Mouse (Mus musculus): ENCODE data around the gene Kat5. TPM values are rescaled to one million over a fixed set of nuclear protein-coding genes. Genes with fewer than 3 reads are reported as not detected.
A peak's percentile ranks its signal among the peaks of the same experiment; 100 is the strongest.

Kat5 gene
- polyA plus RNA-seq, 1 experiment from 2014 or later, result 82.3 TPM

GRCm38 (mm10) chr19:5589159-5589558 is 20.9 kb downstream of the Kat5 start:
- WGBS, result 74% methylated on average over 9 of the region's 9 CpGs
- no peaks in the 10 kb centered on the region for H3K27me3 ChIP-seq (replicated peaks)
- ATAC-seq (replicated peaks), result no peak
- no peak overlapping the region for H3K9ac ChIP-seq
- no peaks in the 10 kb centered on the region for H3K9me3 ChIP-seq
- H3K36me3 ChIP-seq (replicated peaks), result no peaks in the 10 kb centered on the region
- no peaks in the 10 kb centered on the region for H3K4me1 ChIP-seq
- no peak overlapping the region for H3K4me3 ChIP-seq
- no peak overlapping the region for H3K4me2 ChIP-seq
- H3K27ac ChIP-seq, result no peak overlapping the region

DNA sequence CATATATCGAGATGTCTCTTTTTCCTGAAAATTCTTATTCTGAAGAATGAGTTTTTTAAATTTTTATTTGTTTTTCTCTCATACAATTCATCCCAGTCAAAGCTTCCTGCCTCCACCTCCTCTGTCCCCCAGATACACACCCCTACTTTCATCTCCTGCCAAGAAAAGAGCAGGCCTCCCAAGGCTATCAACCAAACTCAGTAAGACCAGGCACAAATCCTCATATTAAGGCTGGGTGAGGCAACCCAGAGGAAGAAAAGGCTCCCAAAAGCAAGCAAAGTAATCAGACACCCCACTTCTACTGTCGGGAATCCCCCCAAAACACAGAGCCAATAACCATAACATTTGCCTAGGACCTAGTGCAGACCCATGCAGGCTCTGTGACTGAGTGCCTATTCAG is 28.0 kb downstream of the Kat5 start:
- Histone ChIP-seq H3K27ac (no peak overlapping the region), H3K4me1 (no peaks in the 10 kb centered on the region), H3K4me2 (no peak overlapping the region), H3K36me3 (replicated peaks) (no peaks in the 10 kb centered on the region), H3K4me3 (no peak overlapping the region), H3K27me3 (replicated peaks) (no peaks in the 10 kb centered on the region), H3K9me3 (no peaks in the 10 kb centered on the region), H3K9ac (no peak overlapping the region)
- ATAC-seq (replicated peaks), result no peak
- WGBS, result 77% methylated on average over 2 of the region's 2 CpGs

- H3K9me3 ChIP-seq, result no peaks in the 10 kb centered on the region
- H3K36me3 ChIP-seq (replicated peaks), result no peaks in the 10 kb centered on the region
- no peak for ATAC-seq (replicated peaks)
- H3K4me3 ChIP-seq, result no peak overlapping the region
- H3K4me1 ChIP-seq, result no peaks in the 10 kb centered on the region
- H3K27ac ChIP-seq, result no peak overlapping the region
- 90% methylated on average over 6 of the region's 6 CpGs for WGBS
- H3K9ac ChIP-seq, result no peak overlapping the region
- no peaks in the 10 kb centered on the region for H3K27me3 ChIP-seq (replicated peaks)
- no peak overlapping the region for H3K4me2 ChIP-seq
These were observed 29.3 kb downstream of the Kat5 start for GRCm38 (mm10) chr19:5580776-5581175.

- H3K9me3 ChIP-seq, result no peaks in the 10 kb centered on the region
- H3K4me2 ChIP-seq, result no peak overlapping the region
- no peaks in the 10 kb centered on the region for H3K27me3 ChIP-seq (replicated peaks)
- no peaks in the 10 kb centered on the region for H3K36me3 ChIP-seq (replicated peaks)
- ATAC-seq (replicated peaks), result no peak
- 69% methylated on average over 4 of the region's 4 CpGs for WGBS
- no peak overlapping the region for H3K4me3 ChIP-seq
- H3K4me1 ChIP-seq, result no peaks in the 10 kb centered on the region
- no peak overlapping the region for H3K27ac ChIP-seq
- no peak overlapping the region for H3K9ac ChIP-seq
These were observed 30.1 kb downstream of the Kat5 start for GRCm38 (mm10) chr19:5579971-5580370.

- no peaks in the 10 kb centered on the region for H3K36me3 ChIP-seq (replicated peaks)
- no peak overlapping the region for H3K4me2 ChIP-seq
- no peak overlapping the region for H3K27ac ChIP-seq
- H3K9me3 ChIP-seq, result no peaks in the 10 kb centered on the region
- H3K4me3 ChIP-seq, result no peak overlapping the region
- H3K4me1 ChIP-seq, result no peaks in the 10 kb centered on the region
- H3K27me3 ChIP-seq (replicated peaks), result no peaks in the 10 kb centered on the region
- 97% methylated on average over 1 of the region's 1 CpGs for WGBS
- H3K9ac ChIP-seq, result no peak overlapping the region
- ATAC-seq (replicated peaks), result no peak
These were observed 34.7 kb downstream of the Kat5 start for GRCm38 (mm10) chr19:5575336-5575735.

DNA sequence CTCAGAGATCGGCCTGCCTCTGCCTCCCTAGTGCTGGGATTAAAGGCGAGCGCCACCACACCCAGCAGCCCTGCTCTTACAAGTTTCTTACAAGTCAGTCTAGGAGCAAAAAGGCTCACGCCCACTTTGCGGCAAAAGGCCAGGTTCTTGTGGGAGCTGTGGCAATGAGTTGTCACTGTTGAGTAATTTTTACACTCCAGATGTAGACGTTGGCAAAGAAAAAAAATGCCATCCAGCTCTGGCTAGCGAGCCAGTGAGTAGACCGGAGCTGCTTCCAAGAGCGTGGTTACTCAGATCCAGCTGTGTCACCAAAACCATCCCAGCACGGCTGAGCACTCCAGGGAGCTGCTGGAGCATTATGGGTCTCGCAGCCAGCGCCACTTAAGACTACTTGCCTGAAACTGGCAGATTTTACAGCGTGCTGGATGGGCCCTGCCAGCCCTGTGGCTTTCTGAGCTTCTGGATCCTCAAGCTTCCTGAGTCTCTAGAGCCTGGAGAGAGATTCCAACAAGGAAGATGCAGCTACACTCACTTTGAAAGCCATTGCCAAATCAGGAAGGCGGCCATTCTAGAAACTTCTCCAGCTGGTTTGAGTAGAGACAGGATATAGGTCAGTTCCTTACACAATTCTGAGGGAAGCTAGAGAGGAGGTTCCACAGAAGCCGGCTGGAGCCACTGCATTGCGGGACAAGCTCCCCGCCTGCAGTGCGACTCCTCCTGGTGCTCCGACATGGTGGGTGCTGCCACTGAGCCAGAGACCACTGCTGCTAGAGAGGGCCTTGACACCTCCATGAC is 37.5 kb downstream of the Kat5 start:
- no peak overlapping the region for H3K9ac ChIP-seq
- peaks cover 10% of the 10 kb centered on the region for H3K4me1 ChIP-seq
- ATAC-seq (replicated peaks), result no peak
- no peak overlapping the region for H3K4me3 ChIP-seq
- WGBS, result 82% methylated on average over 19 of the region's 19 CpGs
- no peak overlapping the region for H3K27ac ChIP-seq
- H3K27me3 ChIP-seq (replicated peaks), result no peaks in the 10 kb centered on the region
- no peak overlapping the region for H3K4me2 ChIP-seq
- H3K36me3 ChIP-seq (replicated peaks), result no peaks in the 10 kb centered on the region
- no peaks in the 10 kb centered on the region for H3K9me3 ChIP-seq

- Histone ChIP-seq H3K27me3 (replicated peaks) (0 out of 2 replicates have a peak, but pooled peaks cover under 1% of the 10 kb centered on the region), H3K9ac (no peak overlapping the region), H3K9me3 (no peaks in the 10 kb centered on the region), H3K4me1 (peaks cover 16% of the 10 kb centered on the region), H3K4me2 (no peak overlapping the region), H3K27ac (no peak overlapping the region), H3K36me3 (replicated peaks) (no peaks in the 10 kb centered on the region), H3K4me3 (no peak overlapping the region)
- ATAC-seq (replicated peaks), result no peak
- 81% methylated on average over 5 of the region's 5 CpGs for WGBS
These were observed 38.2 kb downstream of the Kat5 start for GRCm38 (mm10) chr19:5571831-5572230.

- Histone ChIP-seq H3K4me3 (no peak overlapping the region), H3K36me3 (replicated peaks) (no peaks in the 10 kb centered on the region), H3K4me1 (peaks cover 21% of the 10 kb centered on the region), H3K4me2 (no peak overlapping the region), H3K9ac (no peak overlapping the region), H3K9me3 (no peaks in the 10 kb centered on the region), H3K27me3 (replicated peaks) (peaks cover 10% of the 10 kb centered on the region; the same call in 1 of the 2 replicates), H3K27ac (no peak overlapping the region)
- WGBS, result 91% methylated on average over 32 of the region's 32 CpGs
- no peak for ATAC-seq (replicated peaks)
These were observed 39.4 kb downstream of the Kat5 start for GRCm38 (mm10) chr19:5570353-5571246.

DNA sequence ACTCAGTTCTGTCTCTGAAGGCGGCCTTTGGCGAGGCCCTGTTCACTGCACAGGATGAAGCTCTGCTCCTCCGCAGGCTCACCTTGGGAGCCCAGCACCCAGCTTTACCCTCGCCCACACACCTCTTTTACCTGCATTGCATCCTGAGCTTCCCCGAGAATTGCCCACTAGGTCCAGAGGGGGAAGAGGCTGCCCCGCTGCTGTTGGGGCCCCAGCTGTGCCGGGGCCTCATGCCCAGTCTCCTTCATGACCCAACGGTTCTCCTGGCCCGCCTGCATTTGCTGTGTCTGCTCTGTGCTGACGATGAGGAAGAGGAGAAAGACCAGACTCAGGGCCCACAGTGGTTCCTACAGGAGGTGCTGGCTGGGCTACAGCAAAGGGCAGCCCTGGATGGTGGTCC is 40.5 kb downstream of the Kat5 start:
- ATAC-seq (replicated peaks), result no peak
- 89% methylated on average over 10 of the region's 10 CpGs for WGBS
- Histone ChIP-seq H3K9me3 (no peaks in the 10 kb centered on the region), H3K4me2 (no peak overlapping the region), H3K27me3 (replicated peaks) (peaks cover 13% of the 10 kb centered on the region), H3K36me3 (replicated peaks) (no peaks in the 10 kb centered on the region), H3K9ac (no peak overlapping the region), H3K4me1 (peaks cover 21% of the 10 kb centered on the region), H3K27ac (no peak overlapping the region), H3K4me3 (no peak overlapping the region)

- peaks cover 21% of the 10 kb centered on the region for H3K4me1 ChIP-seq
- H3K9ac ChIP-seq, result peak overlapping the region; percentile 69; the same call in 1 of the 2 replicates
- ATAC-seq (replicated peaks), result peak; percentile 25
- H3K27ac ChIP-seq, result peak overlapping the region; percentile 85; the same call in 1 of the 2 replicates
- H3K36me3 ChIP-seq (replicated peaks), result no peaks in the 10 kb centered on the region
- no peaks in the 10 kb centered on the region for H3K9me3 ChIP-seq
- peak overlapping the region; percentile 83 for H3K4me2 ChIP-seq
- H3K27me3 ChIP-seq (replicated peaks), result peaks cover 20% of the 10 kb centered on the region
- peak overlapping the region; percentile 75 for H3K4me3 ChIP-seq
- 6% methylated on average over 27 of the region's 27 CpGs for WGBS
These were observed 41.4 kb downstream of the Kat5 start for GRCm38 (mm10) chr19:5568470-5569140.

DNA sequence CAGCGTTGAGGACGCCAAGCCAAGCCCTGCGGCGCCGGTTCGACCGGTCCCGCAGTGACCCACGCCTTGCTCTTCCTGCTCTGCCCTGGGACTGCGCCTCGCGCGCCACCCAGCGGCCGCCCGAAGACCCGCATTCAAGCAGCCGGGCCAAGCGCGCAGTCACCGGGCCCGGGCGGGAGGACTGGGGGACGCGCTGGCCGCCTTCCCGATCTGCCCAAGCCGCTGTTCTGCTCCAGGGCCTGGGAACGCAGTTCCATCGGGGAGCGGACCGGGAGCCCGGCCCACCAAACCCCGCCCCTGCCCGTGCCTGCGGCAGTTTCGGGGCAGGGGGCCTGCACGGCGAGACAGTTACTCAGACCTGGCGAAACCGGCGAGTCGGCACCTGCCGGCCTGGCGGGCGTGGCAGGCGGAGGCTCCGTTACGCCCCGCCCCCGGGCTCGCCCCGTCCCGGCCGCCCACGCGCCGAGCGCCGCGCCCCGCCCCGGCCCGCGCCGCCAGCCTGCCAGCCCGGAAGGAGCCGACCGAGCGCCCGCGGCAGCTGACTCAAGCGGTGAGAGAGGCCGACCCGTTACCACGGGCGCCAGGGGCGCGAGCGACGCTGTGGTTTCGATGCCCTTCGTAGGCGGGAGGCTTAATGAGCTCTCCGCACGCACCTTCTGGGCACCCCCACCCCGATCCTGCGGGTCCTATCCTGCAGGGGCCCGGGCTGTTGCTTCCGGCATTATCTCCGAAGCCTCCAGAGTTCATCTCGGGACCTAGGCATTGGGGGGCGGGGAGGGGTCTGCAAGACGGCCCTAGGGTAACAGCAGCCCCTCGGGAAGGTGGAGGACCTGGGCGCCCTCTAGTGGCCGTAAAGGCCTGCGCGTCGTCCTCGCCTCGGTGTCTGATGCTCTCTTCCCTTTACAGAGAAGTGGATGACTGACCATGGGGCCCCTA is 42.2 kb downstream of the Kat5 start, which contains the start of gene Ap5b1:
Ap5b1 (plus strand) TSS at position 492 of the 936 bp plus-strand sequence.
- Histone ChIP-seq H3K27me3 (replicated peaks) (peaks cover 28% of the 10 kb centered on the region), H3K27ac (peak within 1 kb of the TSS; percentile 85), H3K4me2 (peak within 1 kb of the TSS; percentile 83), H3K36me3 (replicated peaks) (no peaks in the 10 kb centered on the region), H3K4me3 (peak within 1 kb of the TSS; percentile 75), H3K9ac (peak within 1 kb of the TSS; percentile 69), H3K4me1 (peaks cover 21% of the 10 kb centered on the region), H3K9me3 (no peaks in the 10 kb centered on the region)
- under 1% methylated on average over 102 of the region's 102 CpGs for WGBS
- ATAC-seq (replicated peaks), result peak; percentile 89

Data from midbrain, embryonic 15.5 days (tissue).